Mouse (Mus musculus) bone marrow, adult 2 months (tissue): ENCODE data around the gene Hs3st6.

ENCODE experiments used
- CTCF ChIP-seq: fragments of 200-500 bp; IDR thresholded peaks from 2 replicates; pipeline ENCODE4 v1.5.1; 2011; ENCODE audit warnings: low read length, control low read depth; ENCODE audit not compliant: control insufficient read depth, insufficient read depth
- POLR2A ChIP-seq: fragments of 200-500 bp; IDR thresholded peaks from 2 replicates; pipeline ENCODE4 v1.6.1; 2011; ENCODE audit warnings: low read depth, mild to moderate bottlenecking, control low read depth, low read length, borderline replicate concordance; ENCODE audit not compliant: control insufficient read depth

- TF ChIP-seq POLR2A, result no peak
- no peak for TF ChIP-seq CTCF
Measured at GRCm38 (mm10) chr17:24734513-24734912, 18.3 kb upstream of the Hs3st6 start.
